8 mouse cellular contexts compared by ENCODE assay signal in genomic region chr11:120825289-120825863, GRCm38 (mm10). TPM values are rescaled to one million over a fixed set of nuclear protein-coding genes. Genes with fewer than 3 reads are reported as not detected.
DNase-seq lines count a peak whose midpoint lies in the region; ATAC-seq and TF ChIP-seq lines count a peak whose summit lies in the region.

No protein-coding gene starts in this region.

- peak overlapping the region; percentile 94 for H3K27ac ChIP-seq in heart, embryonic 13.5 days (replicated peaks)
- H3K27ac ChIP-seq in heart, adult 2 months, result no peak overlapping the region
- peak overlapping the region; percentile 99 for H3K27ac ChIP-seq in forebrain, embryonic 16.5 days (ENCODE audit: low read length)
- peak overlapping the region; percentile 90 for H3K27ac ChIP-seq in liver, embryonic 12.5 days

- 54% methylated on average over 4 of the region's 4 CpGs for WGBS in heart, embryonic 13.5 days
- WGBS in heart, adult 2 months, result 33% methylated on average over 4 of the region's 4 CpGs
- WGBS in forebrain, embryonic 16.5 days, result 44% methylated on average over 4 of the region's 4 CpGs
- WGBS in liver, embryonic 12.5 days (ENCODE audit: insufficient replicate concordance), result 67% methylated on average over 4 of the region's 4 CpGs

- no peaks in the 10 kb centered on the region for H3K79me2 ChIP-seq in heart, adult 2 months (replicated peaks; ENCODE audit: control insufficient read depth, insufficient read depth, low read length)

- peak overlapping the region; percentile 98 for H3K4me2 ChIP-seq in heart, embryonic 13.5 days
- peak overlapping the region; percentile 68 for H3K4me2 ChIP-seq in forebrain, embryonic 16.5 days (ENCODE audit: low read length)
- peak overlapping the region; percentile 95 for H3K4me2 ChIP-seq in liver, embryonic 12.5 days

- intact Hi-C loops in heart, adult 2 months (cut with DNase I), result no loop called here

- H3K4me3 ChIP-seq in heart, embryonic 13.5 days, result peak overlapping the region; percentile 74
- no peak overlapping the region for H3K4me3 ChIP-seq in heart, adult 2 months
- peak overlapping the region; percentile 50 for H3K4me3 ChIP-seq in forebrain, embryonic 16.5 days (replicated peaks; ENCODE audit: low read length)
- H3K4me3 ChIP-seq in liver, embryonic 12.5 days, result peak overlapping the region; percentile 77

- ATAC-seq in heart, embryonic 13.5 days (ENCODE audit: extremely low read depth, insufficient number of reproducible peaks, low FRiP score, low TSS enrichment), result no peak
- no peak for ATAC-seq in forebrain, embryonic 16.5 days
- ATAC-seq in liver, embryonic 12.5 days, result no peak

- H3K9me3 ChIP-seq in heart, embryonic 13.5 days, result no peaks in the 10 kb centered on the region
- H3K9me3 ChIP-seq in forebrain, embryonic 16.5 days (ENCODE audit: control insufficient read depth, low read length), result no peaks in the 10 kb centered on the region
- no peaks in the 10 kb centered on the region for H3K9me3 ChIP-seq in liver, embryonic 12.5 days (replicated peaks)

- peak overlapping the region; percentile 94 for H3K9ac ChIP-seq in heart, embryonic 13.5 days
- H3K9ac ChIP-seq in heart, adult 2 months (ENCODE audit: low read depth, low read length), result no peak overlapping the region
- H3K9ac ChIP-seq in forebrain, embryonic 16.5 days (replicated peaks; ENCODE audit: low read depth, low read length), result peak overlapping the region; percentile 67
- peak overlapping the region; percentile 70 for H3K9ac ChIP-seq in liver, embryonic 12.5 days

- no peak for TF ChIP-seq CTCF in heart, adult 2 months (IDR thresholded peaks at IDR 0.05)

- H3K27me3 ChIP-seq in heart, embryonic 13.5 days (replicated peaks), result no peaks in the 10 kb centered on the region
- H3K27me3 ChIP-seq in heart, adult 2 months (ENCODE audit: control insufficient read depth, insufficient read depth, low read length), result no peaks in the 10 kb centered on the region
- H3K27me3 ChIP-seq in forebrain, embryonic 16.5 days (replicated peaks; ENCODE audit: control insufficient read depth, insufficient read depth, low read length), result no peaks in the 10 kb centered on the region
- H3K27me3 ChIP-seq in liver, embryonic 12.5 days (replicated peaks), result 0 out of 2 replicates have a peak, but pooled peaks cover 4% of the 10 kb centered on the region

- TF ChIP-seq POLR2A in heart, adult 2 months (IDR thresholded peaks at IDR 0.05; ENCODE audit: insufficient read depth, low read depth, low read length), result no peak

- peaks cover 47% of the 10 kb centered on the region for H3K4me1 ChIP-seq in heart, embryonic 13.5 days
- peaks cover 7% of the 10 kb centered on the region for H3K4me1 ChIP-seq in heart, adult 2 months (ENCODE audit: control insufficient read depth, insufficient read depth, low read length)
- peaks cover 35% of the 10 kb centered on the region for H3K4me1 ChIP-seq in forebrain, embryonic 16.5 days (replicated peaks; ENCODE audit: control insufficient read depth, insufficient read depth, low read length)
- peaks cover 50% of the 10 kb centered on the region for H3K4me1 ChIP-seq in liver, embryonic 12.5 days

- no peak for DNase-seq in heart, adult 2 months
- DNase-seq in MN1 (ENCODE audit: low spot score), result peak; percentile 80
- peak; percentile 26 for DNase-seq in thymus, postnatal 14 days
- DNase-seq in lung, postnatal 36 days, result no peak
- DNase-seq in ovary, adult 18-20 months (ENCODE audit: low spot score), result no peak

- no peak for TF ChIP-seq EP300 in heart, adult 2 months (IDR thresholded peaks at IDR 0.05; ENCODE audit: insufficient read depth, low read depth, low read length)

- H3K36me3 ChIP-seq in heart, embryonic 13.5 days, result peaks cover 21% of the 10 kb centered on the region
- H3K36me3 ChIP-seq in heart, adult 2 months (ENCODE audit: control insufficient read depth, insufficient read depth, low read length), result no peaks in the 10 kb centered on the region
- H3K36me3 ChIP-seq in forebrain, embryonic 16.5 days (ENCODE audit: control insufficient read depth, insufficient read depth), result no peaks in the 10 kb centered on the region; the same call in 1 of the 2 replicates
- H3K36me3 ChIP-seq in liver, embryonic 12.5 days, result peaks cover 28% of the 10 kb centered on the region

RNA-seq across cellular contexts. Expression of gene Fasn, which starts 1.0 kb away (rescaled TPM):
- polyA plus RNA-seq in heart, embryonic 13.5 days (2015; fragmentation: Nextera tagmentation; extraction: Ambion mirVana), result 23.2 and 26.4 TPM in 2 replicates
- 10 to 100 TPM; 22.0 to 32.1 TPM for total RNA-seq in heart, adult 2 months (2021)
- 318 and 731 TPM in 2 replicates for polyA plus RNA-seq in heart, adult 2 months (2012; rRNA removed)
- polyA plus RNA-seq in forebrain, embryonic 16.5 days (2015; fragmentation: Nextera tagmentation; extraction: Ambion mirVana), result 92.0 and 97.4 TPM in 2 replicates
- 35.9 and 40.3 TPM in 2 replicates for polyA plus RNA-seq in liver, embryonic 12.5 days (2016; fragmentation: Nextera tagmentation; extraction: Ambion mirVana)

RNA-seq across cellular contexts. Expression of gene Dus1l, which starts 29.2 kb away (rescaled TPM):
- polyA plus RNA-seq in heart, embryonic 13.5 days (2015; fragmentation: Nextera tagmentation; extraction: Ambion mirVana), result 40.8 and 45.2 TPM in 2 replicates
- total RNA-seq in heart, adult 2 months (2021), result 10 to 100 TPM; 23.3 to 23.5 TPM
- 20.6 and 26.4 TPM in 2 replicates for polyA plus RNA-seq in heart, adult 2 months (2012; rRNA removed)
- 53.4 and 56.9 TPM in 2 replicates for polyA plus RNA-seq in forebrain, embryonic 16.5 days (2015; fragmentation: Nextera tagmentation; extraction: Ambion mirVana)
- polyA plus RNA-seq in liver, embryonic 12.5 days (2016; fragmentation: Nextera tagmentation; extraction: Ambion mirVana), result 99.5 and 100.0 TPM in 2 replicates

RNA-seq across cellular contexts. Expression of gene Gps1, which starts 41.3 kb away (rescaled TPM):
- polyA plus RNA-seq in heart, embryonic 13.5 days (2015; fragmentation: Nextera tagmentation; extraction: Ambion mirVana), result 139 and 146 TPM in 2 replicates
- 10 to 100 TPM; 54.4 to 55.8 TPM for total RNA-seq in heart, adult 2 months (2021)
- 85.9 and 129 TPM in 2 replicates for polyA plus RNA-seq in heart, adult 2 months (2012; rRNA removed)
- polyA plus RNA-seq in forebrain, embryonic 16.5 days (2015; fragmentation: Nextera tagmentation; extraction: Ambion mirVana), result 287 and 305 TPM in 2 replicates
- 128 and 135 TPM in 2 replicates for polyA plus RNA-seq in liver, embryonic 12.5 days (2016; fragmentation: Nextera tagmentation; extraction: Ambion mirVana)

RNA-seq across cellular contexts. Expression of gene Rfng, which starts 41.4 kb away (rescaled TPM):
- 21.4 and 24.5 TPM in 2 replicates for polyA plus RNA-seq in heart, embryonic 13.5 days (2015; fragmentation: Nextera tagmentation; extraction: Ambion mirVana)
- 10 to 100 TPM; 11.9 to 12.5 TPM for total RNA-seq in heart, adult 2 months (2021)
- polyA plus RNA-seq in heart, adult 2 months (2012; rRNA removed), result 28.6 and 30.0 TPM in 2 replicates
- 95.2 and 119 TPM in 2 replicates for polyA plus RNA-seq in forebrain, embryonic 16.5 days (2015; fragmentation: Nextera tagmentation; extraction: Ambion mirVana)
- polyA plus RNA-seq in liver, embryonic 12.5 days (2016; fragmentation: Nextera tagmentation; extraction: Ambion mirVana), result 22.4 and 22.9 TPM in 2 replicates

Comparison
In these comparisons a context has a peak if more than half of its experiments do, and no peak if none do; other contexts are left out.
1. DNase-seq: peak in MN1 (single experiment) and thymus, postnatal 14 days (single experiment); none in heart, adult 2 months (0 of 2), lung, postnatal 36 days (single experiment) and ovary, adult 18-20 months (single experiment).
2. Peak in every context shown above with its lines, with median percentiles within 50 percentile points of each other: H3K4me2 ChIP-seq.